Mouse (Mus musculus): Measurements from ENCODE around the gene Ehd1.
"Not testable (repeated sequence)": the region's sequence is repeated elsewhere in the genome, so short reads cannot be mapped to it uniquely, and the experiment has no call there.

The Ehd1 gene

GRCm38 (mm10) chr19:6279481-6280144 is 3.1 kb downstream of the Ehd1 start:
- no peak for DNase-seq (ENCODE audit: low spot score in 2 of 2)

- DNase-seq (ENCODE audit: low spot score in 2 of 2): no peak
Observed at GRCm38 (mm10) chr19:6280554-6280953, 4.0 kb downstream of the Ehd1 start.

GRCm38 (mm10) chr19:6281122-6282020 is 4.8 kb downstream of the Ehd1 start:
- DNase-seq (ENCODE audit: low spot score in 2 of 2): no peak

GRCm38 (mm10) chr19:6283001-6283400 is 6.5 kb downstream of the Ehd1 start:
- DNase-seq (ENCODE audit: low spot score in 2 of 2): no peak

GRCm38 (mm10) chr19:6284502-6284901 is 8.0 kb downstream of the Ehd1 start:
- DNase-seq (ENCODE audit: low spot score in 2 of 2): peak in 1 of 2 experiments; percentile 49

GRCm38 (mm10) chr19:6285226-6285625 is 8.7 kb downstream of the Ehd1 start:
- DNase-seq (ENCODE audit: low spot score in 2 of 2): no peak

- no peak for DNase-seq (ENCODE audit: low spot score in 2 of 2)
Observed at GRCm38 (mm10) chr19:6285632-6286433, 9.3 kb downstream of the Ehd1 start.

- DNase-seq (ENCODE audit: low spot score in 2 of 2): no peak
Observed at GRCm38 (mm10) chr19:6286434-6287401, 10.2 kb downstream of the Ehd1 start.

- DNase-seq (ENCODE audit: low spot score in 2 of 2): no peak
Observed at GRCm38 (mm10) chr19:6288236-6288894, 11.8 kb downstream of the Ehd1 start.

GRCm38 (mm10) chr19:6289696-6290238 is 13.2 kb downstream of the Ehd1 start:
- no peak for DNase-seq (ENCODE audit: low spot score in 2 of 2)

GRCm38 (mm10) chr19:6290720-6291116 is 14.2 kb downstream of the Ehd1 start:
- DNase-seq (ENCODE audit: low spot score in 2 of 2): not testable (repeated sequence)

GRCm38 (mm10) chr19:6291117-6291781 is 14.7 kb downstream of the Ehd1 start:
- no peak for DNase-seq (ENCODE audit: low spot score in 2 of 2)

GRCm38 (mm10) chr19:6292262-6292661 is 15.7 kb downstream of the Ehd1 start:
- no peak for DNase-seq (ENCODE audit: low spot score in 2 of 2)

- DNase-seq (ENCODE audit: low spot score in 2 of 2): no peak
Observed at GRCm38 (mm10) chr19:6294301-6294700, 17.8 kb downstream of the Ehd1 start.

- no peak for DNase-seq (ENCODE audit: low spot score in 2 of 2)
Observed at GRCm38 (mm10) chr19:6296551-6297210, 20.2 kb downstream of the Ehd1 start.

- peak in 1 of 2 experiments; percentile 60 for DNase-seq (ENCODE audit: low spot score in 2 of 2)
Observed at GRCm38 (mm10) chr19:6297641-6298040, 21.1 kb downstream of the Ehd1 start.

GRCm38 (mm10) chr19:6299003-6299402 is 22.5 kb downstream of the Ehd1 start:
- no peak for DNase-seq (ENCODE audit: low spot score in 2 of 2)

- DNase-seq (ENCODE audit: low spot score in 2 of 2): no peak
Observed at GRCm38 (mm10) chr19:6299450-6300267, 23.1 kb downstream of the Ehd1 start.

Measured in spleen, postnatal 4 days (tissue).